Mouse (Mus musculus) liver, embryonic 11.5 days (tissue): ENCODE measurements around the gene Nfia. TPM values are rescaled to one million over a fixed set of nuclear protein-coding genes. Genes with fewer than 3 reads are reported as not detected.

ENCODE experiments used
- ATAC-seq: fragments of 200-750 bp; cut with Nextera tagmentation; replicated peaks from 2 replicates; pipeline ENCODE4 v1.8.0; 2017; ENCODE audit warnings: moderate number of reproducible peaks, mild to moderate bottlenecking, moderate TSS enrichment, moderate library complexity; ENCODE audit not compliant: low FRiP score
- DNase-seq: peaks from one replicate; pipeline ENCODE4 v3.0.0-alpha.2; 2017; ENCODE audit warnings: low spot score
- H3K27ac ChIP-seq: fragments of 300-500 bp; sonication (generic); 2 replicates; pipeline ENCODE4 v1.5.1; 2014; ENCODE audit warnings: mild to moderate bottlenecking, low read depth, low read length, control low read depth
- H3K27me3 ChIP-seq: fragments of 300-500 bp; sonication (generic); replicated peaks from 2 replicates; pipeline ENCODE4 v1.6.1; 2014; ENCODE audit warnings: low read length, mixed read lengths; ENCODE audit not compliant: control insufficient read depth, insufficient read depth
- H3K36me3 ChIP-seq: fragments of 300-500 bp; sonication (generic); 2 replicates; pipeline ENCODE4 v1.6.1; 2014; ENCODE audit warnings: mild to moderate bottlenecking, low read length, moderate library complexity, mixed read lengths; ENCODE audit not compliant: control insufficient read depth, insufficient read depth
- H3K4me1 ChIP-seq: fragments of 300-500 bp; sonication (generic); replicated peaks from 2 replicates; pipeline ENCODE4 v1.6.1; 2014; ENCODE audit warnings: low read length, mixed read lengths; ENCODE audit not compliant: control insufficient read depth, insufficient read depth
- H3K4me2 ChIP-seq: fragments of 300-500 bp; sonication (generic); 2 replicates; pipeline ENCODE4 v1.6.1; 2014; ENCODE audit warnings: mild to moderate bottlenecking, control low read depth, moderate library complexity
- H3K4me3 ChIP-seq: fragments of 300-500 bp; sonication (generic); 2 replicates; pipeline ENCODE4 v1.5.1; 2014; ENCODE audit warnings: low read depth, low read length, control low read depth
- H3K9ac ChIP-seq: fragments of 300-500 bp; sonication (generic); 2 replicates; pipeline ENCODE4 v1.6.1; 2014; ENCODE audit warnings: low read depth, low read length, control low read depth
- H3K9me3 ChIP-seq: fragments of 300-500 bp; sonication (generic); 2 replicates; pipeline ENCODE4 v1.6.1; 2016; ENCODE audit warnings: low read length, inconsistent platforms, mixed read lengths; ENCODE audit not compliant: control insufficient read depth
- WGBS: fragments of 180-500 bp; shearing (Covaris S2); extraction: QIAGEN DNeasy Blood & Tissue Kit; methylation state at CpG from one replicate; pipeline ENCODE4 v1.1.7; 2014; 5-methylcytosine and 5-hydroxymethylcytosine counted together
- polyA plus RNA-seq: library from polyadenylated mRNA; unstranded; fragments of >200 nt; fragmentation: Nextera tagmentation; extraction: Ambion mirVana; gene quantifications from 2 replicates; pipeline ENCODE4 v1.2.1, GENCODE M21; 2014

Nfia gene
- polyA plus RNA-seq, 1 experiment from 2014 or later: 11.3 TPM

GRCm38 (mm10) chr4:97828579-97828978, 56.0 kb downstream of the Nfia start:
- Histone ChIP-seq H3K9ac (no peak overlapping the region), H3K4me2 (no peak overlapping the region), H3K27ac (no peak overlapping the region), H3K4me3 (no peak overlapping the region), H3K27me3 (no peaks in the 10 kb centered on the region), H3K9me3 (no peaks in the 10 kb centered on the region), H3K36me3 (no peaks in the 10 kb centered on the region), H3K4me1 (no peaks in the 10 kb centered on the region; the same call in 1 of the 2 replicates)
- WGBS: 33% methylated on average over 1 of the region's 1 CpGs
- no peak for ATAC-seq
- DNase-seq: no peak

GRCm38 (mm10) chr4:97829336-97830050, 57.0 kb downstream of the Nfia start:
- no peak overlapping the region for H3K9ac ChIP-seq
- H3K4me3 ChIP-seq: no peak overlapping the region
- WGBS: 82% methylated on average over 12 of the region's 12 CpGs
- no peaks in the 10 kb centered on the region for H3K9me3 ChIP-seq
- H3K4me1 ChIP-seq: no peaks in the 10 kb centered on the region; the same call in 1 of the 2 replicates
- no peaks in the 10 kb centered on the region for H3K27me3 ChIP-seq
- DNase-seq (no peak), ATAC-seq (no peak)
- H3K36me3 ChIP-seq: no peaks in the 10 kb centered on the region
- H3K4me2 ChIP-seq: no peak overlapping the region
- H3K27ac ChIP-seq: no peak overlapping the region

- ATAC-seq (peak; percentile 64), DNase-seq (no peak)
- no peak overlapping the region for H3K4me2 ChIP-seq
- no peak overlapping the region for H3K4me3 ChIP-seq
- no peaks in the 10 kb centered on the region for H3K27me3 ChIP-seq
- WGBS: 65% methylated on average over 6 of the region's 6 CpGs
- H3K36me3 ChIP-seq: no peaks in the 10 kb centered on the region
- H3K4me1 ChIP-seq: no peaks in the 10 kb centered on the region; the same call in 1 of the 2 replicates
- no peaks in the 10 kb centered on the region for H3K9me3 ChIP-seq
- no peak overlapping the region for H3K27ac ChIP-seq
- H3K9ac ChIP-seq: no peak overlapping the region
Observed at GRCm38 (mm10) chr4:97830051-97830853, 57.7 kb downstream of the Nfia start.

- no peak for ATAC-seq
- DNase-seq: no peak
- Histone ChIP-seq H3K9ac (no peak overlapping the region), H3K4me1 (no peaks in the 10 kb centered on the region; the same call in 1 of the 2 replicates), H3K4me2 (no peak overlapping the region), H3K36me3 (no peaks in the 10 kb centered on the region), H3K27me3 (no peaks in the 10 kb centered on the region), H3K9me3 (no peaks in the 10 kb centered on the region), H3K27ac (no peak overlapping the region), H3K4me3 (no peak overlapping the region)
- 79% methylated on average over 16 of the region's 16 CpGs for WGBS
Observed at GRCm38 (mm10) chr4:97830935-97831608, 58.5 kb downstream of the Nfia start.

- no peak overlapping the region for H3K4me2 ChIP-seq
- H3K4me1 ChIP-seq: no peaks in the 10 kb centered on the region; the same call in 1 of the 2 replicates
- H3K9ac ChIP-seq: no peak overlapping the region
- DNase-seq (no peak), ATAC-seq (no peak)
- WGBS: 70% methylated on average over 7 of the region's 7 CpGs
- H3K36me3 ChIP-seq: no peaks in the 10 kb centered on the region
- no peak overlapping the region for H3K27ac ChIP-seq
- H3K27me3 ChIP-seq: no peaks in the 10 kb centered on the region
- H3K9me3 ChIP-seq: no peaks in the 10 kb centered on the region
- H3K4me3 ChIP-seq: no peak overlapping the region
Observed at GRCm38 (mm10) chr4:97831611-97832278, 59.2 kb downstream of the Nfia start.

- Histone ChIP-seq H3K9me3 (no peaks in the 10 kb centered on the region), H3K36me3 (no peaks in the 10 kb centered on the region), H3K27me3 (no peaks in the 10 kb centered on the region), H3K27ac (no peak overlapping the region), H3K9ac (no peak overlapping the region), H3K4me3 (no peak overlapping the region), H3K4me1 (no peaks in the 10 kb centered on the region; the same call in 1 of the 2 replicates), H3K4me2 (no peak overlapping the region)
- ATAC-seq (no peak), DNase-seq (no peak)
- WGBS: 89% methylated on average over 4 of the region's 4 CpGs
Observed at GRCm38 (mm10) chr4:97832279-97832640, 59.7 kb downstream of the Nfia start.

GRCm38 (mm10) chr4:97836812-97837211, 64.3 kb downstream of the Nfia start:
- no peak overlapping the region for H3K4me3 ChIP-seq
- no peaks in the 10 kb centered on the region for H3K36me3 ChIP-seq
- peaks cover 12% of the 10 kb centered on the region; the same call in 1 of the 2 replicates for H3K4me1 ChIP-seq
- H3K27ac ChIP-seq: no peak overlapping the region
- 72% methylated on average over 13 of the region's 13 CpGs for WGBS
- DNase-seq (no peak), ATAC-seq (no peak)
- H3K27me3 ChIP-seq: no peaks in the 10 kb centered on the region
- no peak overlapping the region for H3K9ac ChIP-seq
- H3K4me2 ChIP-seq: no peak overlapping the region
- no peaks in the 10 kb centered on the region for H3K9me3 ChIP-seq

GRCm38 (mm10) chr4:97837724-97838123, 65.2 kb downstream of the Nfia start:
- peaks cover 12% of the 10 kb centered on the region; the same call in 1 of the 2 replicates for H3K4me1 ChIP-seq
- H3K4me3 ChIP-seq: no peak overlapping the region
- H3K9ac ChIP-seq: no peak overlapping the region
- no peak for ATAC-seq
- H3K36me3 ChIP-seq: no peaks in the 10 kb centered on the region
- H3K4me2 ChIP-seq: no peak overlapping the region
- no peak for DNase-seq
- no peak overlapping the region for H3K27ac ChIP-seq
- 52% methylated on average over 3 of the region's 3 CpGs for WGBS
- no peaks in the 10 kb centered on the region for H3K27me3 ChIP-seq
- H3K9me3 ChIP-seq: no peaks in the 10 kb centered on the region
